Mouse (Mus musculus) liver, embryonic 14.5 days (tissue): ENCODE results near the gene Fam192a. TPM values are rescaled to one million over a fixed set of nuclear protein-coding genes. Genes with fewer than 3 reads are reported as not detected.

Experiments
- ATAC-seq: fragments of 200-750 bp; cut with Nextera tagmentation; 2 replicates; pipeline ENCODE4 v1.8.0; 2017; ENCODE audit warnings: moderate number of reproducible peaks, mild to moderate bottlenecking, moderate library complexity; ENCODE audit not compliant: insufficient read depth
- DNase-seq, 3 experiments: peaks; one replicate each; pipeline ENCODE4 v3.0.0-alpha.2; 2012 to 2013; ENCODE audit warnings: low read depth in 3 of 3, low spot score in 3 of 3
- H3K27ac ChIP-seq: fragments of 300-500 bp; sonication (generic); 2 replicates; pipeline ENCODE4 v1.5.1; 2014; ENCODE audit warnings: moderate library complexity, mild to moderate bottlenecking, control low read depth, inconsistent platforms
- H3K27me3 ChIP-seq: fragments of 300-500 bp; sonication (generic); 2 replicates; pipeline ENCODE4 v1.6.1; 2014; ENCODE audit warnings: mild to moderate bottlenecking, low read length, moderate library complexity; ENCODE audit not compliant: control insufficient read depth, insufficient read depth
- H3K36me3 ChIP-seq: fragments of 300-500 bp; sonication (generic); replicated peaks from 2 replicates; pipeline ENCODE4 v1.6.1; 2014; ENCODE audit warnings: low read depth; ENCODE audit not compliant: control insufficient read depth, insufficient read depth
- H3K4me1 ChIP-seq, 2 experiments: fragments of 200-500 bp in 1 of 2; fragments of 300-500 bp in 1 of 2; sonication (generic) in 1 of 2; replicated peaks; 2 replicates each; pipeline ENCODE4 v1.6.1; 2012 to 2014; ENCODE audit warnings: antibody characterized with exemption in 1 of 2, inconsistent platforms in 1 of 2, low read length in 1 of 2; ENCODE audit not compliant: control insufficient read depth in 2 of 2, insufficient read depth in 2 of 2
- H3K4me2 ChIP-seq: fragments of 300-500 bp; sonication (generic); 2 replicates; pipeline ENCODE4 v1.6.1; 2014; ENCODE audit warnings: low read depth, mild to moderate bottlenecking, control low read depth, moderate library complexity
- H3K4me3 ChIP-seq, 2 experiments: fragments of 200-500 bp in 1 of 2; fragments of 300-500 bp in 1 of 2; sonication (generic) in 1 of 2; 2 replicates each; pipeline ENCODE4 v1.5.1; 2012 to 2014; ENCODE audit warnings: low read depth in 2 of 2, low read length in 2 of 2, mild to moderate bottlenecking in 2 of 2, control low read depth in 1 of 2, inconsistent platforms in 1 of 2, moderate library complexity in 1 of 2; ENCODE audit not compliant: insufficient read depth in 1 of 2
- H3K9ac ChIP-seq: fragments of 300-500 bp; sonication (generic); replicated peaks from 2 replicates; pipeline ENCODE4 v1.6.1; 2014; ENCODE audit warnings: mild to moderate bottlenecking, control low read depth, moderate library complexity
- H3K9me3 ChIP-seq: fragments of 300-500 bp; sonication (generic); 2 replicates; pipeline ENCODE4 v1.6.1; 2016; ENCODE audit warnings: low read length, mixed read lengths; ENCODE audit not compliant: control insufficient read depth
- CTCF ChIP-seq: IDR thresholded peaks from 2 replicates; pipeline ENCODE4 v1.5.1; 2016; ENCODE audit warnings: antibody characterized with exemption, low read depth, control low read depth
- EP300 ChIP-seq: IDR thresholded peaks from 2 replicates; pipeline ENCODE4 v1.6.1; 2016; ENCODE audit warnings: antibody characterized with exemption, low read depth
- WGBS: fragments of 180-500 bp; shearing (Covaris S2); extraction: QIAGEN DNeasy Blood & Tissue Kit; methylation state at CpG from one replicate; pipeline ENCODE4 v1.1.7; 2014; ENCODE audit not compliant: insufficient replicate concordance; 5-methylcytosine and 5-hydroxymethylcytosine counted together
- polyA plus RNA-seq, 2 experiments: library from polyadenylated mRNA; depleted of rRNA in 1 of 2; stranded (reverse) in 1 of 2; unstranded in 1 of 2; fragments of >200 nt; fragmentation: Nextera tagmentation in 1 of 2; extraction: Ambion mirVana in 1 of 2; gene quantifications; 2 replicates each; pipeline versions ENCODE4 v1.2.1 to v1.2.3; 2012 to 2014

Fam192a gene
- polyA plus RNA-seq, 2 experiments: 16.1 to 25.8 TPM

GRCm38 (mm10) chr8:94552696-94553095 lies 49.1 kb downstream of the Fam192a start:
- H3K9me3 ChIP-seq: no peaks in the 10 kb centered on the region
- H3K4me2 ChIP-seq: no peak overlapping the region
- H3K27me3 ChIP-seq: no peaks in the 10 kb centered on the region
- ATAC-seq (no peak), DNase-seq (no peak)
- H3K4me3 ChIP-seq: no peak overlapping the region
- no peak for TF ChIP-seq CTCF
- TF ChIP-seq EP300: no peak
- no peaks in the 10 kb centered on the region for H3K36me3 ChIP-seq
- no peak overlapping the region for H3K9ac ChIP-seq
- WGBS: 32% methylated on average over 2 of the region's 2 CpGs
- no peaks in the 10 kb centered on the region for H3K4me1 ChIP-seq
- no peak overlapping the region for H3K27ac ChIP-seq

GRCm38 (mm10) chr8:94551471-94552422 lies 50.0 kb downstream of the Fam192a start:
- no peak overlapping the region for H3K9ac ChIP-seq
- no peak overlapping the region for H3K4me3 ChIP-seq
- TF ChIP-seq EP300 (no peak), CTCF (no peak)
- no peak overlapping the region for H3K27ac ChIP-seq
- no peaks in the 10 kb centered on the region for H3K4me1 ChIP-seq
- no peaks in the 10 kb centered on the region for H3K36me3 ChIP-seq
- no peaks in the 10 kb centered on the region for H3K9me3 ChIP-seq
- DNase-seq (no peak), ATAC-seq (no peak)
- no peak overlapping the region for H3K4me2 ChIP-seq
- 61% methylated on average over 17 of the region's 17 CpGs for WGBS
- no peaks in the 10 kb centered on the region for H3K27me3 ChIP-seq

GRCm38 (mm10) chr8:94549998-94550397 lies 51.8 kb downstream of the Fam192a start:
- Histone ChIP-seq H3K27me3 (no peaks in the 10 kb centered on the region), H3K36me3 (no peaks in the 10 kb centered on the region), H3K4me3 (no peak overlapping the region), H3K9ac (no peak overlapping the region), H3K27ac (no peak overlapping the region), H3K4me1 (no peaks in the 10 kb centered on the region), H3K4me2 (no peak overlapping the region), H3K9me3 (no peaks in the 10 kb centered on the region)
- WGBS: 64% methylated on average over 5 of the region's 5 CpGs
- ATAC-seq: no peak
- no peak for TF ChIP-seq EP300
- no peak for TF ChIP-seq CTCF
- DNase-seq: no peak

- no peak overlapping the region for H3K27ac ChIP-seq
Observed at GRCm38 (mm10) chr8:94549482-94549881, 52.3 kb downstream of the Fam192a start.

GRCm38 (mm10) chr8:94549041-94549440 lies 52.8 kb downstream of the Fam192a start:
- no peaks in the 10 kb centered on the region for H3K4me1 ChIP-seq
- no peak for ATAC-seq
- no peak for DNase-seq
- no peaks in the 10 kb centered on the region for H3K9me3 ChIP-seq
- H3K9ac ChIP-seq: no peak overlapping the region
- no peaks in the 10 kb centered on the region for H3K36me3 ChIP-seq
- H3K27me3 ChIP-seq: no peaks in the 10 kb centered on the region
- no peak overlapping the region for H3K27ac ChIP-seq
- 58% methylated on average over 5 of the region's 5 CpGs for WGBS
- no peak overlapping the region for H3K4me3 ChIP-seq
- no peak for TF ChIP-seq CTCF
- TF ChIP-seq EP300: no peak
- no peak overlapping the region for H3K4me2 ChIP-seq

More at GRCm38 (mm10) chr8:94549482-94549881, 52.3 kb downstream of the Fam192a start:
- TF ChIP-seq EP300 (no peak), CTCF (no peak)
- Histone ChIP-seq H3K9me3 (no peaks in the 10 kb centered on the region), H3K9ac (no peak overlapping the region), H3K4me1 (no peaks in the 10 kb centered on the region), H3K4me3 (no peak overlapping the region), H3K4me2 (no peak overlapping the region), H3K27me3 (no peaks in the 10 kb centered on the region), H3K36me3 (no peaks in the 10 kb centered on the region)
- WGBS: 20% methylated on average over 5 of the region's 5 CpGs
- no peak for DNase-seq
- no peak for ATAC-seq
